In the genomic region with DNA sequence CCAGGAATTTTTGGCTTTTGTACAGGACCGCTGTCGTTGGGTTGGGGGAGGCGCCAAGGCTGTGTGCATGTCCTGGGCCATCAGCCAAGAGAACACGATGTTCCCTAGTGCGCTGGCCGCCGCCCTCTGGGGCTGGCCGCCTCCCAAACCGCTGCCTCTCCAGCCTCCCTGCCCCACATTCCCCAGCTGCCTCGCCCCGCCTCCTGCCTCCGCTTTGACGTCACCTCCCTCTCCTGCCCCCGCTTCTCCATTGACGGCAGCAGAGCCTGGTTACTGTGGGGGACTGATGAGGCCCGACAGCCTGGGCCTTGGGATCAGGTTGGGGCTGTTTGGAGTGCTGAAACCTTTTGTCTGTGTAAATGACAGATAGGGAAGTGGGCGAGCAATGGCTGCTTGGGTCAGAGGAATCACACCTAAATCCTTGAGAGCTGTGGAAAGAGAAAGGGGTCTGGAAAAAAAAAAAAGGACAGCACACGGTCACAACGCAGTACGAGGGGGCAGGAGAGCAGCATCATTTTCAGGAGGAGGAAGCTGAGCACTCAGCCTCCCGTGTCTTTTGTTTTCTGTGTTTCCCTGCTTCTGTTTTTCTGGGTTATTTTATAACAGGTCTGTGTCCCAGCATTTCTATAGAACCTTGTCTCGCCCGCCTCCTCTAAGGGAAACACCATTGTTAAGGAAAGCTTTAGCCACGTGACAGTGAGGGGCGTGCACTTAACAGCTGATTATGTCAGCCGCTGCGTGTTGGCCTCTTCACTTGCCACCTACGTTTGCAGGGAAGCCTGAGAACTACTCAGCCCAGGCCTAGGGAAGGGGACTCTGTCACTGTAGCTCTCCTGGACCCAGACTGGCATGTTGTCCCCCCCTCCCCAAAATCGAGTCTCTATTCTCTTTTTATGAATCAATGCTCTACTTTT, we compare ENCODE assay signal across 8 mouse cellular contexts. TPM values are rescaled to one million over a fixed set of nuclear protein-coding genes. Genes with fewer than 3 reads are reported as not detected.
A peak's percentile ranks its signal among the peaks of the same experiment; 100 is the strongest.
DNase-seq lines count a peak whose midpoint lies in the region; ATAC-seq lines count a peak whose summit lies in the region.

No protein-coding gene starts in this region.

- WGBS in intestine, embryonic 15.5 days = 2% methylated on average over 29 of the region's 29 CpGs

- peak overlapping the region; percentile 86 for H3K4me2 ChIP-seq in intestine, embryonic 15.5 days (replicated peaks)

- peak; percentile 97 for DNase-seq in adipocyte (ENCODE audit: low spot score)
- DNase-seq in embryo, embryonic 10.5 days (ENCODE audit: low spot score) = peak; percentile 84
- DNase-seq in gastrocnemius, postnatal 25 days = peak; percentile 100
- DNase-seq in left cerebral cortex, postnatal 25 days (ENCODE audit: low spot score in 2 of 2) = peak; percentile 94 to 99
- DNase-seq in mesoderm, embryonic 11.5 days (ENCODE audit: low read depth, low spot score) = peak; percentile 85
- DNase-seq in right cerebral cortex, postnatal 36 days (ENCODE audit: low spot score in 2 of 2) = peak; percentile 95
- peak; percentile 99 to 100 for DNase-seq in urinary bladder, postnatal 4 days (ENCODE audit: low spot score in 2 of 2)

- intact Hi-C loops in left cerebral cortex, postnatal 25 days (cut with DNase I) = loop anchor here (5.0 kb wide), 2 partner anchors 270 to 320 kb away; a partner anchor contains a TSS

- ATAC-seq in intestine, embryonic 15.5 days = peak; percentile 52

- no peaks in the 10 kb centered on the region for H3K27me3 ChIP-seq in intestine, embryonic 15.5 days (replicated peaks)

- H3K4me3 ChIP-seq in intestine, embryonic 15.5 days (replicated peaks) = peak overlapping the region; percentile 58

- H3K27ac ChIP-seq in intestine, embryonic 15.5 days = peak overlapping the region; percentile 93

- H3K9ac ChIP-seq in intestine, embryonic 15.5 days = peak overlapping the region; percentile 46

- H3K9me3 ChIP-seq in intestine, embryonic 15.5 days = no peaks in the 10 kb centered on the region

- peaks cover 19% of the 10 kb centered on the region for H3K36me3 ChIP-seq in intestine, embryonic 15.5 days

- peaks cover 48% of the 10 kb centered on the region for H3K4me1 ChIP-seq in intestine, embryonic 15.5 days (replicated peaks)

RNA-seq across cellular contexts. Expression of a gene that starts 2.2 kb away (rescaled TPM):
- total RNA-seq in gastrocnemius, postnatal 25 days (2021) = 10 to 100 TPM; 21.0 to 50.8 TPM
- polyA plus RNA-seq in intestine, embryonic 15.5 days (2015; fragmentation: Nextera tagmentation; extraction: Ambion mirVana) = 11.9 and 15.6 TPM in 2 replicates
- 100 to 1,000 TPM in 1 of 2 experiments, 10 to 100 TPM in 1; 98.9 to 108 TPM for total RNA-seq in left cerebral cortex, postnatal 25 days (2021)

RNA-seq across cellular contexts. Expression of a gene that starts 9.0 kb away (rescaled TPM):
- 10 to 100 TPM; 34.9 to 35.2 TPM for total RNA-seq in gastrocnemius, postnatal 25 days (2021)
- polyA plus RNA-seq in intestine, embryonic 15.5 days (2015; fragmentation: Nextera tagmentation; extraction: Ambion mirVana) = 61.8 and 64.2 TPM in 2 replicates
- total RNA-seq in left cerebral cortex, postnatal 25 days (2021) = 1,000 to 10,000 TPM; 1,099 to 1,151 TPM

RNA-seq across cellular contexts. Expression of a gene that starts 23.0 kb away (rescaled TPM):
- total RNA-seq in gastrocnemius, postnatal 25 days (2021) = not detected
- polyA plus RNA-seq in intestine, embryonic 15.5 days (2015; fragmentation: Nextera tagmentation; extraction: Ambion mirVana) = 0.62 and 0.70 TPM in 2 replicates
- total RNA-seq in left cerebral cortex, postnatal 25 days (2021) = under 1 TPM; 0.39 to 0.48 TPM

RNA-seq across cellular contexts. Expression of a gene that starts 25.1 kb away (rescaled TPM):
- under 1 TPM in 1 of 2 experiments, not detected in 1; 0.21 TPM for total RNA-seq in gastrocnemius, postnatal 25 days (2021)
- 0.29 and 0.34 TPM in 2 replicates for polyA plus RNA-seq in intestine, embryonic 15.5 days (2015; fragmentation: Nextera tagmentation; extraction: Ambion mirVana)
- 1 to 10 TPM in 1 of 2 experiments, under 1 TPM in 1; 0.44 to 1.1 TPM for total RNA-seq in left cerebral cortex, postnatal 25 days (2021)

RNA-seq across cellular contexts. Expression of a gene that starts 26.6 kb away (rescaled TPM):
- total RNA-seq in gastrocnemius, postnatal 25 days (2021) = 1 to 10 TPM; 3.9 to 4.1 TPM
- 43.7 and 47.6 TPM in 2 replicates for polyA plus RNA-seq in intestine, embryonic 15.5 days (2015; fragmentation: Nextera tagmentation; extraction: Ambion mirVana)
- total RNA-seq in left cerebral cortex, postnatal 25 days (2021) = 10 to 100 TPM; 16.9 to 18.2 TPM

Comparison
In these comparisons a context has a peak if more than half of its experiments do, and no peak if none do; other contexts are left out.
1. Peak in every context shown above with its lines: DNase-seq, ATAC-seq, H3K4me3 ChIP-seq and H3K27ac ChIP-seq.
2. RNA of a gene that starts 9.0 kb away (total RNA-seq): 1,099 to 1,151 TPM in left cerebral cortex, postnatal 25 days; 34.9 to 35.2 TPM in gastrocnemius, postnatal 25 days; every median in the first group is over 10 times any median in the second.